Mouse (Mus musculus) kidney, postnatal 14 days (tissue): Measurements from ENCODE around the gene Pms2.

Experiments
- DNase-seq: peaks from one replicate; pipeline ENCODE4 v3.0.0; 2022; ENCODE audit warnings: mixed read lengths

The Pms2 gene

DNA sequence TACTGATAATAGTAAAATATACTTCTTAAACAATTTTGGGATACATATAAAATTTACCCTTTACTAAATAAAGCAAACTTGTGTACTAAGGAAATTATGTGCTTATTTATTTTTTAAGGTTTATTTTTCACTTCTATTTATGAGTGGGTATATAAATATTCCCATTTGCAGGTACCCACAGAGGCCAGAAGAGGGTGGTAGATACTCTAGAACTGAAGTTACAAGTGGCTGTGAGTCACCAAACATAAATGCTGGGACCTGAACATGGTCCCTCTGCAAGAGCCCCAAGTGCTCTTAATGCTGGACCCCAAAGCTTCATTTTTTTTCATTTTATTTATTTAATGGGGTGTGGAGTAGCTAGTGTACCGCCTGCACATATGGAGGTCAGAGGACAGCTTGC, 24.1 kb downstream of the Pms2 start:
- no peak for DNase-seq

DNA sequence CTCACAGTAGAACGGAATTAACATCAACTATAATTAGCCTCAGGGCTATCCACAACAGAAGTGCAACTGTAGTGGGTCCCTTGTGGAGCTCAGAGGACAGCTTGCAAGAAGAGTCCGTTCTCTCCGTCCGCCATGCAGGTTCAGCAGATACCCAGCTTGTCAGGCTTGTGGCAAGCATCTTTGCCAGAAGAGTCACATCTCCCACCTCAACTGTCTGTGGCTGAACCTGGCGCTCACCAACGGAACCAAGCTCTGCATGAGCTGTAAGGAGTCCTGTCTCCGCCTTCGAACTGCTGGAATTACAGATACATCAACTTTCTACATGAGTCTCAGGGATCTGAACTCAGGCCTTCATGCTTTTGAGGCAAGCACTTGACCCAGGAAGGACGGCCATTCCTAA, 26.4 kb downstream of the Pms2 start:
- no peak for DNase-seq

DNA sequence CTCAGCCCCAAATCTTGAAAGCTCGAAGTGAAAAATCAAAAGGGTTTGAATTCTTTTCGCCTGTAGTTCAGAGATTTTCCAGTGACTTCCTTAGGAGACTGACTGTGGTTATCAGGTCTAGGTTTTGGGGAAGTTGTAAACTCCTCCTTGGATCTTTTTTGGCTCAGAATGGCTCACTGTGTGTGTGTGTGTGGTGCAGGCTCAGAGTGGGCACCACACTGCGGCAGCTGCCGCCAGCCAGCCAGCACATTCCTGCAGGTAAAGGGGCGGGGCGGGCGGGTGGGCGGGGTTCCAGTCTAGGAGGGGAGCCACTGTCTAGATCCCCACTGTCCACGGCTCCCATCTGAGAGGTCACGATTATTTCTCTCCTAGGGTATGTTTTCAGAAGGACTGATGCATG, 31.8 kb downstream of the Pms2 start:
- DNase-seq: no peak

DNA sequence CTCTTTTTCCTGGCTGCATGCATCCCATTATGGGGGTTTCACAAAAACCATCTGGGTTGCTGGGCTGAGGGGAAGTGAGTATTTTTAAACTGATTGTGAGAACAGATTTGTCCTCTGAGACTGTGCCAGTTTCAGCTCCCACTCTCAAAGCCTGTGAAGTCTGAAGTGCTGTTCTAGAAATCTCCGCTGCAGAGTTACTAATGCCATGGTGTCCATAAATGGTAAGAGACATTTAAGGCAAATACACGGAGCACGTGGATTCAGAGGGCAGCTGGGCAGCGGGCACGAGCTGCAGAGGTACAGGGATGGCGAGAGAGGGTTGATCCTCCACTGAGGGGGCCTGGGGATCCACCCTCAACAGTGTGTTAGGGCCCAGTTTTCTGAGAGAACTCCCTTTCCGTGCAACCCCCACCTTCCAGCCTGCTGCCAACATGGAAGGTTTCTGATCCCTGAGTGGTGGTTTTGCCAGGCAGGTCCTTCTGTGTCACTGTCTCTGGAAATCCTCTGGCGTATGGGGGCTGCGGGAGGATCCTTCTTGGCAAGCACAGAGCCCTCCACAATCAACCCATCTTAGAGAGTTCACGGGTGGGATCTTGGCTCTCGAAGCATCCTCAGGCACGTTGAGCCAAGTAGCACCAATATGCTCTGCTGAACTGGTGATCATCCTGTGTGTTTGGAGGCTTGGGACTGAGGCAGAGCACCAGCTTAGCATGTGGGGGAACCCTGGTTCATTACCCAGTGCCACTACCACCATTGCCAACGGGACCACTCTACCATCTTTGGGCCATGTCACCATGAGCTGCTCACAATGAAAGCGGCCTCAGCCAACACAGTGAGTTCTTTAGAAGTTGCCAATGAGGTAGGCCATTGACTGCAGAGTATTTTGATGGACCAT, 33.7 kb downstream of the Pms2 start:
- no peak for DNase-seq

DNA sequence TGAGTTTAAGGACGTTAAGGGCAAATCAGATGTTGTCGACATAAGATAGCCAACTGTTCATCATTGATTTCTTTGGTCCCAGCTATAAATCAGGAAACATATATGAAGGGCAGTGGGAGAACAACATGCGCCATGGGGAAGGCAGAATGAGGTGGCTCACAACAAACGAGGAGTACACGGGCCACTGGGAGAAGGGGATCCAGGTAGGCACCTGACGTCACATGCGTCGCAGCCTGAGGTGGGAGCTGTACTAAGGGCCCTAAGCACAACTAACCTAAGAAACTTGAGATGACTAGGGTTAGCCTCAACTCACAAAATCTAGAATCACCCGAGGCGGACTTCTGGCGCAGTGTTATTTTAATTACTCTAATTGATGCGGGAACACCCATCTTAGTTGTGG, 38.6 kb downstream of the Pms2 start:
- DNase-seq: no peak

DNA sequence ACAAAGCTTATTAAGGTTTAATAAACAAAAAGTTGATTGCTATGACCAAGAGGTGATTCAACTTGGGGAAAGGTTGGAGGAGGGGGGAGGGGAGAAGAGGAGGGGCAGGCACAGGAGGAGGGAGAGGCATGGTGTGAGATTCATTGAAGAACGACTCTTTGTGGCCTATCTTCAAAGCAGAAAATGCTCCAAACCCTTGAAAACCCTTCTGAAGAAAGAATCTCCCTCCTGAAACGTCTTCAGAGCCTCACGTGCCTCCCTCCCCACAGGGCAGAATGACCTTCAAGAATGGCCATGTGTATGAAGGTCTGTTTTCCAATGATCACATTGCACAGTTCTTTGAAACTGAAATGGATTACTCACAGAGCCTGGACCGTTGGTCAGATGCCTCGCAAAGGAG, 40.3 kb downstream of the Pms2 start:
- no peak for DNase-seq

DNA sequence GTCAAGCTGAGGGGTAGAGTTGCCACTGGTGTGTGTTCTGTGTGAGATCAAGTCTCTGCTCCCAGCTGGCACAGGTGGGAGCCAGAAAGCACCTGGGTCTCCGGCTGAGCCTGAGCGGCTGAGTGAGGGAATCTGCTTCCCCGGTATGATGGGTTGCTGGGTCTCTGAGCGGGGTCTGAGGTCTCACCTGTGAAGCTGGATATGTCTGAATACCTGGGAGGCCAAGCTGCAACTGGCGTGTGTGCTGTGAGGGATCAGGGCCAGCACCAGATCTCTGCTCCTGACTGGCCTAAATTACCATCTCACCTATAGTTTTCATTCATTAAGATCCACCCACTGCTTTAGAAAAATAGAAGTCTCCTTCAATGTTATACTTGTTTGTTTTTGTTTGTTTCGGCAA, 47.3 kb downstream of the Pms2 start:
- no peak for DNase-seq

DNA sequence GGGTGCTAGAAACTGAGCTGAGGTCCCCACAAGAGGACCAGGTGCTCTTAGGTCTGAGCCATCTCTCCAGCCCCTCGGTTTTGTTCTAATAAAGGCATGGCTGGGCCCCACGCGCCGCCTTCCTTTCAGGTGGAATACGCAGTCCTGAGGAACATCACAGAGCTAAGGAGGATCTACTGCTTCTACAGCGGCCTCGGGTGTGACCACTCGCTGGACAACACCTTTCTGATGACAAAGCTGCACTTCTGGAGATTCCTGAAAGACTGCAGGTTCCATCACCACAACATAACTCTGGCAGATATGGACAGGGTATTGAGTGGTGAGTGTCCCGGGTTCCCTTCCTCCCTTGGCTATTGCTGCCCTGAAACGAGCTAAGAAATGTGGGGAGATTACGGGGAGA, 49.8 kb downstream of the Pms2 start:
- DNase-seq: no peak

DNA sequence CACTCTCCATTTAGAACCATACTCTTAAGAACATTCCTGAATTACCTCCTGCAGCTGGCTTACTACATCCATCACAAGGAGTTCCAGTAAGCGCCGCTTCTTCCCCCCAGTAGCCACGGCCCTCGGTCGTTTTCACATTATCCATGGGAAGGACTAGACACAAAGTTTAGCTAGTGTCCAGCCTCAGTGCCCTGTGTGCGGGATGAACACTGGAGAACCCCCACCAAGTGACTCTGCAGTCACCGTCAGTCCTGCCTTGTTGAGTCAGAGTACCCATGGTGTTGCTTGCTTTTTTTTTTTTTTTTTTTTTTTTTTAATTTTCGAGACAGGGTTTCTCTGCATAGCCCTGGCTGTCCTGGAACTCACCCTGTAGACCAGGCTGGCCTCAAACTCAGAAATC, 51.4 kb downstream of the Pms2 start:
- DNase-seq: no peak

DNA sequence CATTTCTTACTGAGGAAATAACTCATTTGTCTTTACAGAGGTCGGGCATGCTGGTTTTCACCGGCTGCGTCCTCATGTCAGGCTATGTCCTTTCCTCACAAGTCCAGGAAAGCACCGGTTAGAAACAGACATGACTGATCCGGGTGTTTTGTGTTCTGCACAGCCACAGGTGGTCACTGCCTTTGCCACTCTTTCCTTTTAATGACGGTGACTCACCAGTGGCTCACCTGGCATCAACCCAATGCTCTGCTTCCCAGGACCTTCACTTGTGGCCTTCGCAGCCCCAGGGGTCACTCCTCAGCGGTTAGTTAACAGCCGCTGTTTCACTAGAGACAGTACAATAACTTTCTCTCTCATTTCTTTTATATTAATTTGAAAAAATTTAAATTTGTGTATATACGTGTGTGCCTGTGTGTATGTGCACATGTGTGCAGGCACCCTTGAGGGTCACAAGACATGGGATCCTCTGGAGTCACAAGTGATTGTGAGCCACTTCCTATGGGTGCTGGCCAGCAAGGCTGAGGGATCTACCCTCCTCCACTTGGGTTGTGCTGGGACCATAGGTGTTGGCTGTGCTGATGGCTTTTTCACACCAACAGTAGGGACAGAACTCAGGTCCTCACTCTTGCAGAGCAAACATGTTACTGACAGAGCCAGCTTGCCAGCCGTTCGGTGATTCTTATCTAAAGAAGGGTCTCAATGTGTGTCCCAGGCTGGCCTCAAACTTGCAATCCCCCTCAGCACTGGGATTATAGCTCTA, 56.0 kb downstream of the Pms2 start:
- DNase-seq: peak; percentile 21

DNA sequence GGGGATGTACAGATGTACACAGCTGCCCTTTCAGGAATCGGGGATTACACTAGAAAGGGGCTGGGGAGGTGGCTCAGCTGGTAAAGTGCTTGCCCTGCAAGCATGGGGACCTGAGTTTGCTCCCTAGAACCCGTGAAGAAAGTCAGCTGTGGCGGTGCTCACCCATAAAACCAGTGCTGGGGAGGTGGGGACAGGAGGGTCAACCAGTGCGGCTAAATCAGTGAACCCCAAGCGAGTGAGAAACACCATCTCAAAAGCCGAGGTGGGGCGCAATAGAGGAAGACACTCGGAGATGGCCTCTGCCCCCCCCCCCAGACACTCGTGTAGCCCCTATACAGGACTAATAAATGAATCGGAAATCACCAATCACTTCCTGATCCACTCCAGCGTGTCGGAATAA, 56.9 kb downstream of the Pms2 start:
- DNase-seq: no peak

DNA sequence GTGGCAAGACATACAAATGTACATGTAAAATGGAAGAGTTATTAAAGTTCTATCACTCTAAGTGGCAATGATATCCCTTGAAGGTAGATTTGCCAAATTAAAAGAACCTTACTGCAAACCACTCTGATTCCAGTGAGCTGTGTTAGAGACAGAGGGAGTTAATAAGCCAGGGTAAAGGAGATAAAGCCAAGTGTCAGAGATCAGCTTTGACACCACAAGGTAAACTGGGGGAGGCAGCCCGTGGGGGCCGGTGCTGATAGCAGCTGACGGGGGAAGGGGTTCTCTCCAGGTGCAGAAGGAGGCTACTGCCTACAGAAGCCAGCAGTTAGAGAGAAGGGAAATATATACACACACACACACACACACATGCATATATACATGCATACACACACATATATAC, 62.9 kb downstream of the Pms2 start:
- DNase-seq: no peak

DNA sequence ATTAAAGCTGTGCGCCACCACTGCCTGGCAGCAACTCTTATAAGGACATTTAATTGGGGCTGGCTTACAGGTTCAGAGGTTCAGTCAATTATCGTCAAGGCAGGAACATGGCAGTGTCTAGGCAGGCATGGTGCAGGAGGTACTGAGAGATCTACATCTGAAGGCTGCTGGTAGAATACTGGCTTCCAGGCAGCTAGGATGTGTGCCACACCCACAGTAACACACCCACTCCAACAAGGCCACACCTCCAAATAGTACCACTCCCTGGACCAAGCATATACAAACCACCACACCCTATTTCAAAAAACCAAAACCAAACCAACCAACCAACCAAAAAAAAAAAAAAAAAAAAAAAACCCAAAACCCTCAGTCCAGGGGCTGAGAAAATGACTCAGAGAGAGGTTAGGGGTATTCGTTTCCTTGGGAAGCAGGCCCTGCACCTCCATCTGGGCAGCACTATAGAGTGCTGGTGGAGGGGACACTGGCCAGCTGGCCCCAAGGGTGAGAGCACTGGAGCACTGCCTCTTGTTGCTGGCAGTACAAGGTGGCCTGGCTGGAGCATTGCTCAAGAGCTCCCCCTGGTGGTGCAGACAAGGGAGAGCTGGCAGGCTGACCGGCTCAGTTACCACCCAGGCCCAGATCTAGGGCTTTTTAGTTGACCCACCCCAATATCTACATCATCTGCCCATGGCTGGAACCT, 65.3 kb downstream of the Pms2 start:
- peak; percentile 65 for DNase-seq

DNA sequence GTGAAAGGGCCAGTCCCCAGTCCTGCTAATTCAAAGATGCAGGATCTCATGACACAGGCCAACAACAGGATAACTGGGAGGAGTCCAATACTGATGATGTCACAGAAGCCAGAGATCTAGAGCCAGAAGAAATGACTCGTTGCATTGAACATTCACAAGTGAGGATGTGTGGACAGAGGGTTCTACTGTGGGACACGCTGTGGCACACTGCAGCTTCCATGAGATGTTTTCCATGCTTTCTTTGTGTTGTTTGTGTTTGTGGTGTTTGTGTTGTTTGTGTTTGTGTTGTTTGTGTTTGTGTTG, 65.8 kb downstream of the Pms2 start:
- no peak for DNase-seq

DNA sequence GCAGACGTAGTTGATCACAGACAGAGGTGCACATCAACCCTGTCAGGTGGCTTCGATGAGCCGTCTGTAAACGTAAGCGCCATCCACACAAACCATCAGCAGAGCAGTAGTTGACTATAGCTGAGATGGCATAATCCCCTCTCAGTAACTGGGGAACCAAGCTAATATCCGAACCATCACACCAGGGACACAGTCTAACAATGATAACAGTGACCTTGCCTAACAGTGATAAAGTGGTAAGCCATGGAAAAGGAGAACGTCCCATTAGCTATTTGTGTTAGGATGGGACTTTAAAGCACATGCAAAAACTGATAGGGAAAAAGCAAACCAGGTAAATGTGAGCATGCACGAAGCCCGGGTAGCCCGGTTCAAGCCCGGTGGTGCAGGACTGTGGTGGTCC, 66.5 kb downstream of the Pms2 start:
- DNase-seq: no peak

DNA sequence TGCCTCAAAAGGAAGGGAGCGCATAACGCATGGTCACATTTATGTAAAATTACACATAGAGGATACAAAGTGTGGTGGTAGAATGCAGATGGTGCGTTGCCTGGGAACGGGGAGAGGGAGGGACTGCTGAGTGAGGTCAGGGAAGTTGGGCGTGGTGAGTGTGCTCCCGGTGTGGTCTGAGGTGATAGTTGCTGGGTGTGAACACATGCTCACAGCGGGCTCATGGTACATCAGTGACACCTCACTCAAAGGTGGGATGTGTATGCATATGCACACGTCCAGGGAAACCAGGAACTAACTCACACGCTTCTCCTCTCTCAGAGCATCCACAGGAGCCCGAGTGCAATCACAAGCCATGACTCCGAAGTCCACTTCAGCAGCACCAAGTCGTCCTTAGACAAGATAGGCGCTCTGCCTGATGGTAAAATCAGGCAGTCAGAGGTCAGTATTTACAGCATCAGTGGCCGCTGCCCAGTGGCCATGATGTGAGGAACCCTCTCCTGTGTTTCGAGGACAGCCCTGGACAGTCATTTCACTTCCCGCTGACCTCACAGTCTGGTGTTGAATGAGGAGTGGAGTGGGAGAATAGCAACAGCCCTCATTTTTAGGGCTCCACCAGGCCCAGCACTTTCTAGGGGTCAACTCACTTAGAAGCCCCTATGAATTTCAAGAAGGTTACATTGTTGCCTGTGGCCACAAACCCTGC, 67.1 kb downstream of the Pms2 start:
- DNase-seq: no peak

DNA sequence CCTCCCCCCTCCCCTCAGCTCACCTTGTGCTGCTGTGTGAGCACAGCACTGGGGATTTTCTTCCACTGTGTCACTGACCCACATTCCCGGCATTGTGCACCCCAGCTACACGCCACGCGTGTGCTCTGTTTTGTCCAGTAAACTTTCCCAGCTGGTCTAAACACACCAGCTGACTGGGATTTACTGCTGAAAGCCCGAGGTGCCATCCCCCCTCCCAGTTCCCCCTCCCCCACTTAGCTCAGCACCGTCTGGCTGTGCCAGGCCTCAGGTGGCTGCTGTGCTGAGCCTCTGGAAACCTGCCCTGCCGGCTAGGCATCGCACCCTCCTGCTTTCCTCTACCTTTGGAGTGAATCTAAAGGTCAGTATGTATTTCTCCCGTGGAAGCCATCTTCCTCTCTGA, 71.1 kb downstream of the Pms2 start:
- DNase-seq: peak; percentile 47

DNA sequence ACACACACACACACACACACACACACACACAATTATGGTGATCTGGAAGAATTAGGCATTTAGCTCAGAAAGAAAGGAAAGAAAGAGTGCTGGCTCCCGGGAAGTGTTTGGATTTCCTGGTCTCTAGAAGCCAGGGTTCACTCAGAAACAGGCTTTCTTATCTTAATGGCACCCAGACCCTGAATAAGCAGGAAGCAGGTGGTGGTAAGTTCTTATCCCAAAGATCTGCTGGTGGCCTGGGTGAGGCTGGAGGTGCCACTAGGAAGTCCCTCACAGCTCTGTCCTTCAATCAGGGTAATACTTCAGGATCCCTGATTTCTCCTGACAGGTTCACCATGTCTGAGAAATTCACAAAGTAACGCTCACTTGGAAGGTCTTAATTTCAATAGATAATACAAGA, 72.6 kb downstream of the Pms2 start:
- no peak for DNase-seq
